Mouse (Mus musculus) ES-Bruce4 (cell line): ENCODE data around the gene Cdrt4.

Experiments used
- CTCF ChIP-seq: IDR thresholded peaks from one replicate; pipeline ENCODE4 v1.8.1; 2011; ENCODE audit warnings: low read depth, low read length
- EP300 ChIP-seq: IDR thresholded peaks from 2 replicates; pipeline ENCODE4 v1.6.1; 2011; ENCODE audit warnings: low read depth, low read length; ENCODE audit not compliant: insufficient read depth

GRCm38 (mm10) chr11:63009761-63010160 lies 58.8 kb downstream of the Cdrt4 start:
- TF ChIP-seq EP300 (no peak), CTCF (no peak)
